Comparison of ENCODE assay signal across 32 mouse cellular contexts in the genomic region with DNA sequence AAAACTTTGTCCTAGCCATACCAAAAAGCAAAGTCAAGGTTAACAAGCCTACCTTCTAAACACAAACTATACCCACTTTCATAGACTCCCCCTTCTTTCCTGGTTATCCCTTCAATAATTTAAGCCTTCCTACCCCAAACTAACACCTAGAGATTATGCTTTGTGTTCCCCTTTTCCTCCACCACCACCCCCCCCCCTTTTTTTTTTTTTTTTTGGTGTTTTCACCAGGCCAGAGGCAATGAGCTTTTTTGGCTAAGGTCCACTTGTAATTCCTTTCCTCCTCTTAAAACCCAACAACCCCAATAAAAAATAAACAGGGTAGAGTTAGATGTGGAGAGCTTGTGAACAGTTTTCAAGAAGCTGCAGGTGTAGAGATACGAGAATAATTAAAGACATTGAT. TPM values are rescaled to one million over a fixed set of nuclear protein-coding genes. Genes with fewer than 3 reads are reported as not detected.
A peak's percentile ranks its signal among the peaks of the same experiment; 100 is the strongest.
DNase-seq lines count a peak whose midpoint lies in the region; ATAC-seq and TF ChIP-seq lines count a peak whose summit lies in the region.
"Had no signal": no experiment of that assay in that cellular context is flagged by ENCODE, and none has a peak within 500 bp of the region (broad histone marks: within the 10 kb centered on the region; RNA-seq: fewer than 3 reads in every experiment).

No protein-coding gene starts in this region.

- ATAC-seq in kidney, postnatal 0 days (replicated peaks; ENCODE audit: low FRiP score, low read depth) = no peak
- no peak for ATAC-seq in hindbrain, embryonic 11.5 days (ENCODE audit: low FRiP score)
- ATAC-seq: forebrain, postnatal 0 days; midbrain, embryonic 13.5 days had no signal

- no peak for TF ChIP-seq CTCF in gastrocnemius, adult 2 months (IDR thresholded peaks at IDR 0.05)
- TF ChIP-seq CTCF in kidney, postnatal 0 days (IDR thresholded peaks at IDR 0.05; ENCODE audit: low read depth) = no peak

- no peaks in the 10 kb centered on the region for H3K9me3 ChIP-seq in kidney, postnatal 0 days (replicated peaks; ENCODE audit: low read length)
- H3K9me3 ChIP-seq in hindbrain, embryonic 11.5 days (ENCODE audit: control insufficient read depth, low read length) = no peaks in the 10 kb centered on the region
- H3K9me3 ChIP-seq: heart, embryonic 13.5 days; hindbrain, embryonic 13.5 days; liver, embryonic 15.5 days; lung, embryonic 15.5 days; megakaryocyte, embryonic 14.5 days; midbrain, embryonic 13.5 days had no signal

- peak overlapping the region; percentile 99 for H3K27ac ChIP-seq in gastrocnemius, adult 2 months
- H3K27ac ChIP-seq in kidney, postnatal 0 days = no peak overlapping the region; the same call in 1 of the 2 replicates
- H3K27ac ChIP-seq in hindbrain, embryonic 11.5 days (ENCODE audit: low read depth, low read length) = no peak overlapping the region
- H3K27ac ChIP-seq: heart, adult 2 months; heart, embryonic 13.5 days; hindbrain, embryonic 13.5 days; liver, embryonic 15.5 days; lung, embryonic 15.5 days; midbrain, embryonic 13.5 days had no signal

- peak overlapping the region; percentile 93 for H3K4me3 ChIP-seq in gastrocnemius, adult 2 months
- H3K4me3 ChIP-seq in kidney, postnatal 0 days (replicated peaks; ENCODE audit: low read depth, low read length) = peak overlapping the region; percentile 51
- peak overlapping the region; percentile 85 for H3K4me3 ChIP-seq in myocyte
- no peak overlapping the region for H3K4me3 ChIP-seq in hindbrain, embryonic 11.5 days (ENCODE audit: low read depth, low read length)
- H3K4me3 ChIP-seq: heart, adult 2 months; heart, embryonic 13.5 days; hindbrain, embryonic 13.5 days; liver, embryonic 15.5 days; lung, embryonic 15.5 days; megakaryocyte, embryonic 14.5 days; midbrain, embryonic 13.5 days had no signal

- no peak for TF ChIP-seq POLR2A in myocyte (IDR thresholded peaks at IDR 0.05; ENCODE audit: insufficient read length, low read depth)

- peaks cover 97% of the 10 kb centered on the region for H3K79me2 ChIP-seq in myocyte (ENCODE audit: control insufficient read depth, insufficient read depth)

- H3K9ac ChIP-seq in kidney, postnatal 0 days (ENCODE audit: low read depth, low read length) = peak overlapping the region; percentile 80; the same call in 1 of the 2 replicates
- H3K9ac ChIP-seq in hindbrain, embryonic 11.5 days (ENCODE audit: low read depth, low read length) = no peak overlapping the region
- H3K9ac ChIP-seq: forebrain, postnatal 0 days; heart, embryonic 13.5 days; hindbrain, embryonic 13.5 days; liver, embryonic 15.5 days; lung, embryonic 15.5 days; midbrain, embryonic 13.5 days had no signal

- intact Hi-C loops in gastrocnemius, adult 2 months (cut with DNase I) = loop anchor here (5.0 kb wide), 1 partner anchor 338 kb away; no protein-coding TSS in a partner anchor

- no peak for DNase-seq in gastrocnemius, adult 2 months
- DNase-seq in gastrocnemius, postnatal 4 days (ENCODE audit: low spot score in 2 of 2) = no peak
- DNase-seq in kidney, postnatal 0 days (ENCODE audit: low spot score) = no peak
- no peak for DNase-seq in kidney, adult 8-10 months
- DNase-seq in adrenal gland, postnatal 4 days (ENCODE audit: low spot score in 2 of 2) = no peak
- no peak for DNase-seq in hindbrain, embryonic 11.5 days (ENCODE audit: low spot score)
- DNase-seq: adrenal gland, postnatal 36 days; cerebellum, adult 11-12 months; cerebellum, postnatal 14 days; forebrain, postnatal 0 days; gastrocnemius, postnatal 25 days; heart, adult 2 months; heart, postnatal 14 days; layer of hippocampus, postnatal 36 days; liver; lung, postnatal 36 days; thymus, adult 18-20 months; thymus, postnatal 36 days had no signal

- H3K27me3 ChIP-seq in kidney, postnatal 0 days (ENCODE audit: insufficient read depth, low read length) = no peaks in the 10 kb centered on the region
- no peaks in the 10 kb centered on the region for H3K27me3 ChIP-seq in myocyte (ENCODE audit: control insufficient read depth, insufficient read depth, insufficient read length)
- peaks cover 96% of the 10 kb centered on the region for H3K27me3 ChIP-seq in hindbrain, embryonic 11.5 days (ENCODE audit: control insufficient read depth, insufficient read depth, low read length)

- peak overlapping the region; percentile 90 for H3K4me2 ChIP-seq in kidney, postnatal 0 days (ENCODE audit: low read length)
- H3K4me2 ChIP-seq in myocyte (ENCODE audit: low read depth) = peak overlapping the region; percentile 98
- H3K4me2 ChIP-seq in hindbrain, embryonic 11.5 days (replicated peaks; ENCODE audit: low read depth, low read length) = no peak overlapping the region
- H3K4me2 ChIP-seq: heart, embryonic 13.5 days; hindbrain, embryonic 13.5 days; liver, embryonic 15.5 days; lung, embryonic 15.5 days; midbrain, embryonic 13.5 days had no signal

- no peak overlapping the region for H3ac ChIP-seq in myocyte (ENCODE audit: control insufficient read depth, insufficient read length)

- H3K4me1 ChIP-seq in kidney, postnatal 0 days (replicated peaks; ENCODE audit: insufficient read depth, low read length) = peaks cover 19% of the 10 kb centered on the region
- H3K4me1 ChIP-seq in hindbrain, embryonic 11.5 days (replicated peaks; ENCODE audit: control insufficient read depth, insufficient read depth, low read length) = no peaks in the 10 kb centered on the region
- H3K4me1 ChIP-seq: liver, embryonic 15.5 days had no signal

- H3K36me3 ChIP-seq in kidney, postnatal 0 days (ENCODE audit: insufficient read depth, low read length) = no peaks in the 10 kb centered on the region
- H3K36me3 ChIP-seq in myocyte (ENCODE audit: control insufficient read depth, insufficient read depth) = no peaks in the 10 kb centered on the region
- no peaks in the 10 kb centered on the region for H3K36me3 ChIP-seq in hindbrain, embryonic 11.5 days (ENCODE audit: control insufficient read depth, insufficient read depth, low read length)
- H3K36me3 ChIP-seq: heart, embryonic 13.5 days; hindbrain, embryonic 13.5 days; liver, embryonic 15.5 days; lung, embryonic 15.5 days; midbrain, embryonic 13.5 days had no signal

- 32% methylated on average over 1 of the region's 1 CpGs for WGBS in kidney, postnatal 0 days
- WGBS in hindbrain, embryonic 11.5 days = 50% methylated on average over 1 of the region's 1 CpGs

TF ChIP-seq in myocyte, 11 proteins besides CTCF, POLR2A, EP300 and RAD21:
- no peak for TF ChIP-seq TCF12 (IDR thresholded peaks at IDR 0.05; ENCODE audit: insufficient read depth, poor library complexity, severe bottlenecking)
- TF ChIP-seq MYOG (IDR thresholded peaks at IDR 0.05; ENCODE audit: control insufficient read depth in 1 of 3, insufficient read depth in 1 of 3, insufficient read length in 2 of 3, low read depth in 2 of 3) = no peak
- no peak for TF ChIP-seq MYOD1 (IDR thresholded peaks at IDR 0.05; ENCODE audit: control insufficient read depth in 1 of 3, insufficient read length in 2 of 3, low read depth in 2 of 3)
- no peak for TF ChIP-seq REST (IDR thresholded peaks at IDR 0.05; ENCODE audit: insufficient read depth, insufficient read length)
- TF ChIP-seq MAX (IDR thresholded peaks at IDR 0.05; ENCODE audit: low read depth) = no peak
- no peak for TF ChIP-seq POLR2AphosphoS2 (IDR thresholded peaks at IDR 0.05; ENCODE audit: insufficient read length, low read depth)
- TF ChIP-seq E2F4 (IDR thresholded peaks at IDR 0.05; ENCODE audit: insufficient read depth) = no peak
- TF ChIP-seq CEBPB (IDR thresholded peaks at IDR 0.05; ENCODE audit: insufficient read depth, poor library complexity, severe bottlenecking) = no peak
- TF ChIP-seq SRF (IDR thresholded peaks at IDR 0.05; ENCODE audit: control insufficient read depth, insufficient read length, low read depth) = no peak
- no peak for TF ChIP-seq USF1 (IDR thresholded peaks at IDR 0.05; ENCODE audit: low read depth)

RNA-seq across cellular contexts. Expression of gene Hoxc5, which starts 2.1 kb away (rescaled TPM):
- total RNA-seq in gastrocnemius, adult 2 months (2021) = 1 to 10 TPM; 2.7 to 2.9 TPM
- 1 to 10 TPM; 4.1 to 5.0 TPM for total RNA-seq in gastrocnemius, postnatal 4 days (2021)
- polyA plus RNA-seq in kidney, postnatal 0 days (2015; fragmentation: Nextera tagmentation; extraction: Ambion mirVana) = 2.7 and 3.9 TPM in 2 replicates
- polyA plus RNA-seq in myocyte (2012; fragmentation: generic; extraction: Trizol) = 1.2 TPM
- 1 to 10 TPM; 7.9 to 8.0 TPM for total RNA-seq in adrenal gland, postnatal 4 days (2021)
- 21.0 and 21.6 TPM in 2 replicates for polyA plus RNA-seq in hindbrain, embryonic 11.5 days (2014; fragmentation: Nextera tagmentation; extraction: Ambion mirVana)
- total RNA-seq: forebrain, postnatal 0 days; heart, adult 2 months; heart, postnatal 14 days; layer of hippocampus, adult 8-10 months; layer of hippocampus, postnatal 36 days; left cerebral cortex, postnatal 10 days had no signal
- polyA plus RNA-seq: forebrain, embryonic 11.5 days; forebrain, postnatal 0 days had no signal

RNA-seq across cellular contexts. Expression of gene Hoxc10, which starts 2.7 kb away (rescaled TPM):
- 10 to 100 TPM; 72.4 to 84.8 TPM for total RNA-seq in gastrocnemius, adult 2 months (2021)
- 10 to 100 TPM; 45.2 to 46.4 TPM for total RNA-seq in gastrocnemius, postnatal 4 days (2021)
- polyA plus RNA-seq in kidney, postnatal 0 days (2015; fragmentation: Nextera tagmentation; extraction: Ambion mirVana) = 30.6 and 34.1 TPM in 2 replicates
- 43.5 TPM for polyA plus RNA-seq in myocyte (2012; fragmentation: generic; extraction: Trizol)
- total RNA-seq in adrenal gland, postnatal 4 days (2021) = 1 to 10 TPM; 1.2 to 5.6 TPM
- not detected in 2 replicates for polyA plus RNA-seq in hindbrain, embryonic 11.5 days (2014; fragmentation: Nextera tagmentation; extraction: Ambion mirVana)
- total RNA-seq: forebrain, postnatal 0 days; heart, adult 2 months; heart, postnatal 14 days; layer of hippocampus, adult 8-10 months; layer of hippocampus, postnatal 36 days; left cerebral cortex, postnatal 10 days had no signal
- polyA plus RNA-seq: embryonic facial prominence, embryonic 11.5 days; forebrain, embryonic 11.5 days; forebrain, postnatal 0 days; heart, adult 2 months; heart, embryonic 13.5 days; hindbrain, embryonic 13.5 days; liver, embryonic 15.5 days; lung, embryonic 15.5 days; midbrain, embryonic 13.5 days; small intestine, adult 2 months had no signal

RNA-seq across cellular contexts. Expression of gene Hoxc9, which starts 6.9 kb away (rescaled TPM):
- total RNA-seq in gastrocnemius, adult 2 months (2021) = 1 to 10 TPM; 6.7 to 8.3 TPM
- total RNA-seq in gastrocnemius, postnatal 4 days (2021) = 1 to 10 TPM; 8.4 to 8.6 TPM
- polyA plus RNA-seq in kidney, postnatal 0 days (2015; fragmentation: Nextera tagmentation; extraction: Ambion mirVana) = 11.0 and 12.4 TPM in 2 replicates
- 10.5 TPM for polyA plus RNA-seq in myocyte (2012; fragmentation: generic; extraction: Trizol)
- total RNA-seq in adrenal gland, postnatal 4 days (2021) = 1 to 10 TPM; 3.0 to 4.8 TPM
- polyA plus RNA-seq in hindbrain, embryonic 11.5 days (2014; fragmentation: Nextera tagmentation; extraction: Ambion mirVana) = not detected in 2 replicates
- total RNA-seq: forebrain, postnatal 0 days; heart, adult 2 months; heart, postnatal 14 days; layer of hippocampus, adult 8-10 months; layer of hippocampus, postnatal 36 days; left cerebral cortex, postnatal 10 days had no signal
- polyA plus RNA-seq: embryonic facial prominence, embryonic 11.5 days; forebrain, embryonic 11.5 days; forebrain, postnatal 0 days; heart, adult 2 months; heart, embryonic 13.5 days; liver, embryonic 15.5 days; lung, embryonic 15.5 days; midbrain, embryonic 13.5 days; stomach, embryonic 16.5 days had no signal

RNA-seq across cellular contexts. Expression of gene Hoxc11, which starts 15.1 kb away (rescaled TPM):
- 10 to 100 TPM in 1 of 2 experiments, 1 to 10 TPM in 1; 6.9 to 11.7 TPM for total RNA-seq in gastrocnemius, adult 2 months (2021)
- 10 to 100 TPM; 11.0 to 12.0 TPM for total RNA-seq in gastrocnemius, postnatal 4 days (2021)
- polyA plus RNA-seq in kidney, postnatal 0 days (2015; fragmentation: Nextera tagmentation; extraction: Ambion mirVana) = 1.5 and 1.8 TPM in 2 replicates
- 20.5 TPM for polyA plus RNA-seq in myocyte (2012; fragmentation: generic; extraction: Trizol)
- total RNA-seq in adrenal gland, postnatal 4 days (2021) = under 1 TPM in 1 of 2 experiments, not detected in 1; 0.20 TPM
- polyA plus RNA-seq in hindbrain, embryonic 11.5 days (2014; fragmentation: Nextera tagmentation; extraction: Ambion mirVana) = not detected in 2 replicates
- total RNA-seq: adrenal gland, adult 18-20 months; adrenal gland, postnatal 36 days; forebrain, postnatal 0 days; heart, adult 2 months; heart, postnatal 14 days; layer of hippocampus, adult 8-10 months; layer of hippocampus, postnatal 36 days; left cerebral cortex, postnatal 10 days had no signal
- polyA plus RNA-seq: embryonic facial prominence, embryonic 11.5 days; forebrain, embryonic 11.5 days; forebrain, postnatal 0 days; heart, adult 2 months; heart, embryonic 13.5 days; hindbrain, embryonic 13.5 days; liver, embryonic 15.5 days; lung, embryonic 15.5 days; midbrain, embryonic 13.5 days; small intestine, adult 2 months; stomach, embryonic 16.5 days had no signal

RNA-seq across cellular contexts. Expression of gene Hoxc8, which starts 21.1 kb away (rescaled TPM):
- total RNA-seq in gastrocnemius, adult 2 months (2021) = 1 to 10 TPM; 1.0 to 2.8 TPM
- total RNA-seq in gastrocnemius, postnatal 4 days (2021) = 1 to 10 TPM; 3.2 to 3.3 TPM
- polyA plus RNA-seq in kidney, postnatal 0 days (2015; fragmentation: Nextera tagmentation; extraction: Ambion mirVana) = 5.8 TPM in 2 replicates
- polyA plus RNA-seq in myocyte (2012; fragmentation: generic; extraction: Trizol) = 0.71 TPM
- 10 to 100 TPM; 22.2 to 22.7 TPM for total RNA-seq in adrenal gland, postnatal 4 days (2021)
- not detected in 2 replicates for polyA plus RNA-seq in hindbrain, embryonic 11.5 days (2014; fragmentation: Nextera tagmentation; extraction: Ambion mirVana)
- total RNA-seq: forebrain, postnatal 0 days; heart, adult 2 months; heart, postnatal 14 days; layer of hippocampus, adult 8-10 months; layer of hippocampus, postnatal 36 days; left cerebral cortex, postnatal 10 days had no signal
- polyA plus RNA-seq: embryonic facial prominence, embryonic 11.5 days; forebrain, embryonic 11.5 days; forebrain, postnatal 0 days; heart, adult 2 months; heart, embryonic 13.5 days; lung, embryonic 15.5 days; midbrain, embryonic 13.5 days had no signal

Comparison
In these comparisons a context has a peak if more than half of its experiments do, and no peak if none do; other contexts are left out.
1. RNA of gene Hoxc10, which starts 2.7 kb away (total RNA-seq): 72.4 to 84.8 TPM in gastrocnemius, adult 2 months and 45.2 to 46.4 TPM in gastrocnemius, postnatal 4 days; 1.2 to 5.6 TPM in adrenal gland, postnatal 4 days; every median in the first group is over 4 times any median in the second.